Mouse (Mus musculus): ENCODE data around the gene Ptgfrn. TPM values are rescaled to one million over a fixed set of nuclear protein-coding genes. Genes with fewer than 3 reads are reported as not detected.

The Ptgfrn gene
- polyA plus RNA-seq, 1 experiment = 62.8 TPM

DNA sequence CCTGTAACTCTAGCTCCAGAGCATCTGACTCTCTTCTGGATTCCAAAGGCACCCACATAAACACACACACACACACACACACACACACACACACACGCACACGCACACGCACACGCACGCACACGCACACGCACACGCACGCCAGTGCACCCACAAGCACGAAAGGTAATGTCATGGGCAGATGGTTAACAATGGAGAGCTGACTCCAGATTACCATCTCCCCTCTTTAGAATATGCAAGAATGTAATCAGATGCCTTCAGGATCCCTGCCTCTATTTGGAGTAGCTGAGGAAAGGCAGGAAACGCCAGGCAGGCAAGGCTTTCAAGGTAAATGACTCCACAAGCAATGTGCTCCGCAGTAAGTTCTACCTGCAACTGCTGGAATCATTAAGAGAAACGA lies 17.9 kb downstream of the Ptgfrn start:
- Histone ChIP-seq H3K36me3 (ENCODE audit: control insufficient read depth, insufficient read depth) (no peaks in the 10 kb centered on the region), H3K27me3 (ENCODE audit: control insufficient read depth, insufficient read depth, insufficient read length) (no peaks in the 10 kb centered on the region), H3K4me3 (no peak overlapping the region), H3K79me2 (ENCODE audit: control insufficient read depth, insufficient read depth) (peaks cover 18% of the 10 kb centered on the region), H3ac (ENCODE audit: control insufficient read depth, insufficient read length) (no peak overlapping the region), H3K4me2 (ENCODE audit: low read depth) (no peak overlapping the region)
- TF ChIP-seq CEBPB (IDR thresholded peaks at IDR 0.05; ENCODE audit: insufficient read depth, poor library complexity, severe bottlenecking) (no peak), POLR2AphosphoS2 (IDR thresholded peaks at IDR 0.05; ENCODE audit: insufficient read length, low read depth) (no peak), USF1 (IDR thresholded peaks at IDR 0.05; ENCODE audit: low read depth) (no peak), E2F4 (IDR thresholded peaks at IDR 0.05; ENCODE audit: insufficient read depth) (no peak), SRF (IDR thresholded peaks at IDR 0.05; ENCODE audit: control insufficient read depth, insufficient read length, low read depth) (no peak), TCF3 (IDR thresholded peaks at IDR 0.05; ENCODE audit: insufficient read length, low read depth) (no peak), MYOD1 (IDR thresholded peaks at IDR 0.05; ENCODE audit: control insufficient read depth in 1 of 3, insufficient read length in 2 of 3, low read depth in 2 of 3) (no peak), REST (IDR thresholded peaks at IDR 0.05; ENCODE audit: insufficient read depth, insufficient read length) (no peak), MAX (IDR thresholded peaks at IDR 0.05; ENCODE audit: low read depth) (no peak), POLR2A (IDR thresholded peaks at IDR 0.05; ENCODE audit: insufficient read length, low read depth) (no peak), TCF12 (IDR thresholded peaks at IDR 0.05; ENCODE audit: insufficient read depth, poor library complexity, severe bottlenecking) (no peak), MYOG (IDR thresholded peaks at IDR 0.05; ENCODE audit: control insufficient read depth in 1 of 3, insufficient read depth in 1 of 3, insufficient read length in 2 of 3, low read depth in 2 of 3) (no peak)

- Histone ChIP-seq H3K27me3 (ENCODE audit: control insufficient read depth, insufficient read depth, insufficient read length) (no peaks in the 10 kb centered on the region), H3ac (ENCODE audit: control insufficient read depth, insufficient read length) (no peak overlapping the region), H3K4me2 (ENCODE audit: low read depth) (no peak overlapping the region), H3K79me2 (ENCODE audit: control insufficient read depth, insufficient read depth) (peaks cover 11% of the 10 kb centered on the region), H3K36me3 (ENCODE audit: control insufficient read depth, insufficient read depth) (no peaks in the 10 kb centered on the region), H3K4me3 (no peak overlapping the region)
- TF ChIP-seq POLR2AphosphoS2 (IDR thresholded peaks at IDR 0.05; ENCODE audit: insufficient read length, low read depth) (no peak), TCF12 (IDR thresholded peaks at IDR 0.05; ENCODE audit: insufficient read depth, poor library complexity, severe bottlenecking) (no peak), TCF3 (IDR thresholded peaks at IDR 0.05; ENCODE audit: insufficient read length, low read depth) (no peak), REST (IDR thresholded peaks at IDR 0.05; ENCODE audit: insufficient read depth, insufficient read length) (no peak), MYOD1 (IDR thresholded peaks at IDR 0.05; ENCODE audit: control insufficient read depth in 1 of 3, insufficient read length in 2 of 3, low read depth in 2 of 3) (no peak), MYOG (IDR thresholded peaks at IDR 0.05; ENCODE audit: control insufficient read depth in 1 of 3, insufficient read depth in 1 of 3, insufficient read length in 2 of 3, low read depth in 2 of 3) (no peak), MAX (IDR thresholded peaks at IDR 0.05; ENCODE audit: low read depth) (no peak)
Observed at GRCm38 (mm10) chr3:101086584-101087445, 23.3 kb downstream of the Ptgfrn start.

- no peaks in the 10 kb centered on the region for H3K79me2 ChIP-seq (ENCODE audit: control insufficient read depth, insufficient read depth)
- TF ChIP-seq MYOD1 (IDR thresholded peaks at IDR 0.05; ENCODE audit: control insufficient read depth in 1 of 3, insufficient read length in 2 of 3, low read depth in 2 of 3) (no peak), POLR2A (IDR thresholded peaks at IDR 0.05; ENCODE audit: insufficient read length, low read depth) (no peak), POLR2AphosphoS2 (IDR thresholded peaks at IDR 0.05; ENCODE audit: insufficient read length, low read depth) (no peak), USF1 (IDR thresholded peaks at IDR 0.05; ENCODE audit: low read depth) (no peak), E2F4 (IDR thresholded peaks at IDR 0.05; ENCODE audit: insufficient read depth) (no peak), REST (IDR thresholded peaks at IDR 0.05; ENCODE audit: insufficient read depth, insufficient read length) (no peak), CEBPB (IDR thresholded peaks at IDR 0.05; ENCODE audit: insufficient read depth, poor library complexity, severe bottlenecking) (no peak), MYOG (IDR thresholded peaks at IDR 0.05; ENCODE audit: control insufficient read depth in 1 of 3, insufficient read depth in 1 of 3, insufficient read length in 2 of 3, low read depth in 2 of 3) (no peak), TCF12 (IDR thresholded peaks at IDR 0.05; ENCODE audit: insufficient read depth, poor library complexity, severe bottlenecking) (no peak), TCF3 (IDR thresholded peaks at IDR 0.05; ENCODE audit: insufficient read length, low read depth) (no peak), MAX (IDR thresholded peaks at IDR 0.05; ENCODE audit: low read depth) (no peak), SRF (IDR thresholded peaks at IDR 0.05; ENCODE audit: control insufficient read depth, insufficient read length, low read depth) (no peak)
- no peak overlapping the region for H3ac ChIP-seq (ENCODE audit: control insufficient read depth, insufficient read length)
- H3K4me3 ChIP-seq = no peak overlapping the region
- no peak overlapping the region for H3K4me2 ChIP-seq (ENCODE audit: low read depth)
- no peaks in the 10 kb centered on the region for H3K27me3 ChIP-seq (ENCODE audit: control insufficient read depth, insufficient read depth, insufficient read length)
- no peaks in the 10 kb centered on the region for H3K36me3 ChIP-seq (ENCODE audit: control insufficient read depth, insufficient read depth)
Observed at GRCm38 (mm10) chr3:101080925-101081324, 29.2 kb downstream of the Ptgfrn start.

- Histone ChIP-seq H3K79me2 (ENCODE audit: control insufficient read depth, insufficient read depth) (no peaks in the 10 kb centered on the region), H3K36me3 (ENCODE audit: control insufficient read depth, insufficient read depth) (no peaks in the 10 kb centered on the region), H3K4me3 (no peak overlapping the region), H3K4me2 (ENCODE audit: low read depth) (no peak overlapping the region), H3ac (ENCODE audit: control insufficient read depth, insufficient read length) (no peak overlapping the region), H3K27me3 (ENCODE audit: control insufficient read depth, insufficient read depth, insufficient read length) (no peaks in the 10 kb centered on the region)
- TF ChIP-seq TCF3 (IDR thresholded peaks at IDR 0.05; ENCODE audit: insufficient read length, low read depth) = no peak
- TF ChIP-seq MYOG (IDR thresholded peaks at IDR 0.05; ENCODE audit: control insufficient read depth in 1 of 3, insufficient read depth in 1 of 3, insufficient read length in 2 of 3, low read depth in 2 of 3) = no peak
- no peak for TF ChIP-seq SRF (IDR thresholded peaks at IDR 0.05; ENCODE audit: control insufficient read depth, insufficient read length, low read depth)
- no peak for TF ChIP-seq REST (IDR thresholded peaks at IDR 0.05; ENCODE audit: insufficient read depth, insufficient read length)
- TF ChIP-seq E2F4 (IDR thresholded peaks at IDR 0.05; ENCODE audit: insufficient read depth) = no peak
- TF ChIP-seq USF1 (IDR thresholded peaks at IDR 0.05; ENCODE audit: low read depth) = no peak
- TF ChIP-seq POLR2A (IDR thresholded peaks at IDR 0.05; ENCODE audit: insufficient read length, low read depth) = no peak
- no peak for TF ChIP-seq MYOD1 (IDR thresholded peaks at IDR 0.05; ENCODE audit: control insufficient read depth in 1 of 3, insufficient read length in 2 of 3, low read depth in 2 of 3)
- TF ChIP-seq POLR2AphosphoS2 (IDR thresholded peaks at IDR 0.05; ENCODE audit: insufficient read length, low read depth) = no peak
Observed at GRCm38 (mm10) chr3:101078344-101078743, 31.7 kb downstream of the Ptgfrn start.

Measured in myocyte (in vitro differentiated cells).